Mouse (Mus musculus) stomach, embryonic 16.5 days (tissue): ENCODE measurements around the gene Parl. TPM values are rescaled to one million over a fixed set of nuclear protein-coding genes. Genes with fewer than 3 reads are reported as not detected.

Experiments
- ATAC-seq: fragments of 200-750 bp; cut with Nextera tagmentation; 2 replicates; pipeline ENCODE4 v1.8.0; 2017; ENCODE audit warnings: moderate number of reproducible peaks, moderate TSS enrichment; ENCODE audit not compliant: insufficient read depth, low FRiP score
- H3K27ac ChIP-seq: fragments of 300-500 bp; sonication (generic); 2 replicates; pipeline ENCODE4 v1.5.1; 2014; ENCODE audit warnings: low read length
- H3K27me3 ChIP-seq: fragments of 300-500 bp; sonication (generic); 2 replicates; pipeline ENCODE4 v1.6.1; 2014; ENCODE audit warnings: low read length, control low read depth, mixed read lengths; ENCODE audit not compliant: control insufficient read depth, insufficient read depth
- H3K36me3 ChIP-seq: fragments of 300-500 bp; sonication (generic); 2 replicates; pipeline ENCODE4 v1.6.1; 2014; ENCODE audit warnings: low read length; ENCODE audit not compliant: control insufficient read depth, insufficient read depth
- H3K4me1 ChIP-seq: fragments of 300-500 bp; sonication (generic); 2 replicates; pipeline ENCODE4 v1.6.1; 2014; ENCODE audit warnings: low read length, control low read depth, mixed read lengths; ENCODE audit not compliant: control insufficient read depth, insufficient read depth
- H3K4me2 ChIP-seq: fragments of 300-500 bp; sonication (generic); 2 replicates; pipeline ENCODE4 v1.6.1; 2014; ENCODE audit warnings: low read depth, low read length, mixed read lengths
- H3K4me3 ChIP-seq: fragments of 300-500 bp; sonication (generic); replicated peaks from 2 replicates; pipeline ENCODE4 v1.5.1; 2014; ENCODE audit warnings: mild to moderate bottlenecking, low read length
- H3K9ac ChIP-seq: fragments of 300-500 bp; sonication (generic); 2 replicates; pipeline ENCODE4 v1.6.1; 2014; ENCODE audit warnings: low read length
- H3K9me3 ChIP-seq: fragments of 300-500 bp; sonication (generic); replicated peaks from 2 replicates; pipeline ENCODE4 v1.6.1; 2016; ENCODE audit warnings: low read length, control low read depth; ENCODE audit not compliant: control insufficient read depth
- WGBS: fragments of 180-500 bp; shearing (Covaris S2); extraction: QIAGEN DNeasy Blood & Tissue Kit; methylation state at CpG from one replicate; pipeline ENCODE4 v1.1.7; 2014; 5-methylcytosine and 5-hydroxymethylcytosine counted together
- polyA plus RNA-seq: library from polyadenylated mRNA; unstranded; fragments of >200 nt; fragmentation: Nextera tagmentation; extraction: Ambion mirVana; gene quantifications from 2 replicates; pipeline ENCODE4 v1.2.1, GENCODE M21; 2015

The Parl gene
- polyA plus RNA-seq, 1 experiment from 2014 or later = 76.4 TPM

DNA sequence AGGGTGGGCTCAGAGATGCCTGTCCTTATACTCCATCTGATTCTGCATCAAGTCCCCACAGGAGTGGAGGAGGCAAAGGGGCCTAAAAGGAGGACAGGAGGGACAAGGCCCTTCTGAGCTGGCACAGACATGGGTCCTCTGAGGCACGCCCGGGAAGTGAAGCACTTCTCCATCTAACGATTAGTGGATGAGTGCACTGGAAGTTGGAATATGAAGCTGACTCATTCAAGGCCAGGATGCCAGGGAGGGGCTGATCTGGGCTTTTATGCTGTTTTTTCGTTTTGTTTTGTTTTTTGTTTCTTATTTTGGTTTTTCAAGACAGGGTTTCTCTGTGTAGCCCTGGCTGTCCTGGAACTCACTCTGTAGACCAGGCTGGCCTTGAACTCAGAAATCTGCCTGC, 13.1 kb upstream of the Parl start:
- WGBS = 84% methylated on average over 4 of the region's 4 CpGs

DNA sequence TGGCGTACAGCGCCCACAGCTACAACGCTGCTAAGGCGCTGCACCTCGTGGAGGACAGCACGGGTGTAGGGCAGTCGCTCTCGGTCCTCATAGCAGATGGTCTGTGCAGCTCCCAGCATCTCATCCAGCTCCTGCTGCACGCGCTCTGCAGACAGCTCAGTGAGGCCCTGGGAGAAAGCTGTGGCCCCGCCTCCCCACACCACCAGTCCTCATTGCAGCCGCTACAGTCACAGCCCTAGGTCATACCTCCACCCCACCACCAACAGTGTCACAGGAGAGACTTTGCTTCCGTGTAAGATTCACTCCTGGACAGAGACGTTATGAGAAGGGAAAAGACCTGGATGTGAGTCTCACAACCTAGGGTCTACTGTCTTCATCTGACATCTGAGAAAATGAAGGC, 10.1 kb upstream of the Parl start:
- Histone ChIP-seq H3K4me2 (no peak overlapping the region), H3K27ac (no peak overlapping the region), H3K36me3 (no peaks in the 10 kb centered on the region), H3K4me1 (no peaks in the 10 kb centered on the region), H3K4me3 (no peak overlapping the region), H3K9me3 (no peaks in the 10 kb centered on the region), H3K27me3 (no peaks in the 10 kb centered on the region; the same call in 1 of the 2 replicates), H3K9ac (peak overlapping the region; percentile 7; the same call in 1 of the 2 replicates)
- ATAC-seq = no peak
- WGBS = 68% methylated on average over 14 of the region's 14 CpGs

More for the DNA sequence above, 13.1 kb upstream of the Parl start:
- H3K4me1 ChIP-seq = no peaks in the 10 kb centered on the region
- no peaks in the 10 kb centered on the region; the same call in 1 of the 2 replicates for H3K27me3 ChIP-seq
- H3K4me3 ChIP-seq = no peak overlapping the region
- H3K36me3 ChIP-seq = no peaks in the 10 kb centered on the region
- H3K27ac ChIP-seq = no peak overlapping the region
- no peak for ATAC-seq
- no peaks in the 10 kb centered on the region for H3K9me3 ChIP-seq
- no peak overlapping the region for H3K4me2 ChIP-seq
- no peak overlapping the region for H3K9ac ChIP-seq

DNA sequence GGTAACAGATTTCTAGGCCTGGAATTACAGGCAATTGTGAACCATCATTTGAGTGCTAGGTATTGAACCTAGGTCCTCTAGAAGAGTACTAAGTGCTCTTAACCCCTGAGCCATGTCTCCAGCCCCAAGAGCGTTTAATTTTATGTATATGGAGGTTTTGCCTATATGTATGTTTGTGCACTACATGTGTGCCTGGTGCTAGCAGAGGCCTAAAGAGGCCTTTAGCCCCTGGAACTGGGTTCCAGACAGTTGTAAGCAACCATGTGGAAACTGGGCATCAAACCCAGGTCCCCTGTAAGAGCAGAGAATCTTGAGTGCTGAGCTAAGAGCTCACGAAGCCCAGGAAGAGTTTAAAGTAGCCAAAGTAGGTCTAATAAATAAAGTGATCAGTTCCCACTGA, 2.1 kb downstream of the Parl start:
- H3K9ac ChIP-seq = no peak overlapping the region
- H3K36me3 ChIP-seq = no peaks in the 10 kb centered on the region
- peaks cover 14% of the 10 kb centered on the region for H3K4me1 ChIP-seq
- no peak overlapping the region for H3K27ac ChIP-seq
- no peak overlapping the region for H3K4me2 ChIP-seq
- no peak for ATAC-seq
- H3K4me3 ChIP-seq = no peak overlapping the region
- H3K27me3 ChIP-seq = no peaks in the 10 kb centered on the region
- WGBS = 86% methylated on average over 2 of the region's 2 CpGs
- no peaks in the 10 kb centered on the region for H3K9me3 ChIP-seq

DNA sequence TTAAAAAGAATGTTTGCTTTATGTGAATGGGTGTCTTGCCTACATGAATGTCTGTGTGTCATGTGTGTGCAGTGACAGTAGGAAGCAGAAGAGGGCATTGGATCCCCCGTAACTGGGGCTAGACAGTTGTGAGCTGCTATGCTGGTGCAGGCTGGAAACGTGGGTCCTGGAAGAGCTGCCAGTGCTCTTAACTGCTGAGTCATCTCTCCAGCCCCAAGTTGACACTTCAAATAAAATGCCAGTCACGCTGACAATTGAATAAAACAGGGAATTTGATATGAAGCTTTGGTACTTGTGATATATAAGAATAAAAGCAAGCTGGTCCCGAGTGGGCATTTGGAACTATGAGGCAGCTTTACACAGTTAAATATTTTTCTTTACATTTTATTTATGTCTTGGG, 21.9 kb downstream of the Parl start:
- Histone ChIP-seq H3K27ac (no peak overlapping the region), H3K4me2 (no peak overlapping the region), H3K4me1 (no peaks in the 10 kb centered on the region), H3K4me3 (no peak overlapping the region), H3K9me3 (no peaks in the 10 kb centered on the region), H3K9ac (no peak overlapping the region), H3K27me3 (no peaks in the 10 kb centered on the region), H3K36me3 (peaks cover 20% of the 10 kb centered on the region)
- WGBS = 75% methylated on average over 4 of the region's 4 CpGs
- ATAC-seq = no peak

DNA sequence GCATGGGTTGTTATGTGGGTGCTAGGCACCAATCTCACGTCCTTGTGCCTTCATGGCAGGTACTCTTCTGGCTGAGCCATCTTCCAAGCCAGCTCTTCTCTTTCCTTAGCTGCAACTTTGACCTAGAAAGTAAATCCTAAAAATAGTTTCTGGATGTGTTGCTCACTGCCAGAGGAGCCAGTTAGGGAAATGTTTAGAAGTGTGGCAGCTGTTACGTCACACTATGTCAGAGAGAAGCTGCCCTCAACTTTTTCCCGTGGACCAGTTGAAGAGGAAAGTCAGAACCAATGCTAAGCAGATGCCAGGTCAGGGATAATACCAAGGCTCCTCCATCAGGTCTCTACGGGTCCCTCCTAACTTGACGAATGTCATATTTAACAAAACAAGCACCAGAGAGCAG, 22.8 kb downstream of the Parl start:
- H3K9ac ChIP-seq = no peak overlapping the region
- WGBS = 77% methylated on average over 5 of the region's 5 CpGs
- peaks cover 13% of the 10 kb centered on the region; the same call in 1 of the 2 replicates for H3K36me3 ChIP-seq
- no peaks in the 10 kb centered on the region for H3K27me3 ChIP-seq
- H3K4me1 ChIP-seq = no peaks in the 10 kb centered on the region
- no peaks in the 10 kb centered on the region for H3K9me3 ChIP-seq
- no peak overlapping the region for H3K4me3 ChIP-seq
- no peak overlapping the region for H3K4me2 ChIP-seq
- ATAC-seq = no peak
- H3K27ac ChIP-seq = no peak overlapping the region

- Histone ChIP-seq H3K36me3 (no peaks in the 10 kb centered on the region), H3K4me1 (0 out of 2 replicates have a peak, but pooled peaks cover 3% of the 10 kb centered on the region), H3K9ac (no peak overlapping the region), H3K9me3 (no peaks in the 10 kb centered on the region), H3K4me2 (no peak overlapping the region), H3K27ac (no peak overlapping the region), H3K27me3 (no peaks in the 10 kb centered on the region), H3K4me3 (no peak overlapping the region)
- no peak for ATAC-seq
- WGBS = 21% methylated on average over 3 of the region's 3 CpGs
Observed at GRCm38 (mm10) chr16:20272994-20273393, 29.2 kb downstream of the Parl start.

DNA sequence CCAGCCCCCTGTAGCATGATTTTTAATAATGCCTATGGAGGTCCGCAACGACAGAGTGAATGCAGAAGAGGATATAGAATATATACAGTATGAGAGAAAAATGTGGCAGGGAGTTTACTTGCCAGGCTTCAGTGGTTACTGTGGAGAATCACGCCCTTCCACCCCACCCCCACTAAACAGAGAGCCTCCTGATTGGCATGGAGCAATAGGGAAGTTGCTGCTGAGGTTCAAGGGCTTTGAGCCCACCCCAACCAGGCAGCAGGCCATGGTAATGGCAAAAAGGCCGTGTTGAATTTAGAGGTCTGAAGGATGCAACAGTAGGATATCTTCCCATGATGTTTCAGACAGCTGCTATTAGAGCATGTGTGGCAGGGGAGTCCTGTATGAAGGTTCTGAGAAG, 30.8 kb downstream of the Parl start:
- ATAC-seq = no peak
- no peak overlapping the region for H3K4me3 ChIP-seq
- H3K9ac ChIP-seq = no peak overlapping the region
- no peaks in the 10 kb centered on the region for H3K9me3 ChIP-seq
- WGBS = 77% methylated on average over 4 of the region's 4 CpGs
- no peak overlapping the region for H3K27ac ChIP-seq
- 0 out of 2 replicates have a peak, but pooled peaks cover 3% of the 10 kb centered on the region for H3K4me1 ChIP-seq
- H3K4me2 ChIP-seq = no peak overlapping the region
- H3K36me3 ChIP-seq = no peaks in the 10 kb centered on the region
- H3K27me3 ChIP-seq = no peaks in the 10 kb centered on the region

- H3K4me2 ChIP-seq = no peak overlapping the region
- H3K9ac ChIP-seq = no peak overlapping the region
- ATAC-seq = no peak
- no peaks in the 10 kb centered on the region for H3K36me3 ChIP-seq
- no peaks in the 10 kb centered on the region for H3K9me3 ChIP-seq
- H3K27ac ChIP-seq = no peak overlapping the region
- WGBS = 71% methylated on average over 7 of the region's 7 CpGs
- no peaks in the 10 kb centered on the region for H3K4me1 ChIP-seq
- H3K27me3 ChIP-seq = no peaks in the 10 kb centered on the region
- no peak overlapping the region for H3K4me3 ChIP-seq
Observed at GRCm38 (mm10) chr16:20265089-20265488, 37.1 kb downstream of the Parl start.

GRCm38 (mm10) chr16:20257926-20258325, 44.3 kb downstream of the Parl start:
- Histone ChIP-seq H3K4me1 (no peaks in the 10 kb centered on the region), H3K9me3 (no peaks in the 10 kb centered on the region), H3K36me3 (no peaks in the 10 kb centered on the region), H3K4me2 (no peak overlapping the region), H3K27ac (no peak overlapping the region), H3K9ac (no peak overlapping the region), H3K27me3 (no peaks in the 10 kb centered on the region), H3K4me3 (no peak overlapping the region)
- WGBS = 87% methylated on average over 5 of the region's 5 CpGs
- no peak for ATAC-seq
